Mouse (Mus musculus) megakaryocyte-erythroid progenitor cell, adult 5 weeks (primary cell): Measurements from ENCODE around the gene Olfr955. TPM values are rescaled to one million over a fixed set of nuclear protein-coding genes. Genes with fewer than 3 reads are reported as not detected.

Source experiments
- polyA plus RNA-seq: library from polyadenylated mRNA; stranded (reverse); fragments of >175 nt; gene quantifications from 2 replicates; pipeline ENCODE4 v1.2.3, GENCODE M21; 2012

The Olfr955 gene
- 0.05 TPM in 1 of 2 replicates, not detected in the other for polyA plus RNA-seq

DNA sequence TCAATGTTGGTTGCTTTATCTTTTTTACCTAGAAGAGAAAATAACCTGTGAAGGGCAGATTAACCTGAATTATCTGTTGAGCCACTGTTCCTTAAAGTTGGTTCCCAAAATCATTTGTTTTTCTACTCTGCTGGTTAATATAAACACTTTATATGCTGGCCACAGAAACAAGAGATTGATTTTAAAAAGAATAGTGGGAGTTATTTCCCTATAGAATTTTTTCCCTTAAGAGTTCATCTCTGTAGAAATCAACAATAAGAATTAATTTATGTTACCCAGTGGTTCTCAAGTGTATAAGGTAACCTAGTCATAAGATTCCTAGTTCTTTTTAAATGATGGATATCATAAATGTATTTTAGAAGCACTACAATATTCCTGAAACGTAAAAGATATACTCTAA is at the start of gene Olfr955:
Olfr955 (minus strand) TSS at position 101 of the 400 bp plus-strand sequence.

GRCm38 (mm10) chr9:39515531-39515930 is 43.8 kb upstream of the Olfr955 start, which contains the start of gene Olfr957:
Olfr957 (minus strand) TSS chr9:39515809.

GRCm38 (mm10) chr9:39493895-39494294 is 22.2 kb upstream of the Olfr955 start, which contains the start of gene Olfr44:
Olfr44 (minus strand) TSS chr9:39493995.

DNA sequence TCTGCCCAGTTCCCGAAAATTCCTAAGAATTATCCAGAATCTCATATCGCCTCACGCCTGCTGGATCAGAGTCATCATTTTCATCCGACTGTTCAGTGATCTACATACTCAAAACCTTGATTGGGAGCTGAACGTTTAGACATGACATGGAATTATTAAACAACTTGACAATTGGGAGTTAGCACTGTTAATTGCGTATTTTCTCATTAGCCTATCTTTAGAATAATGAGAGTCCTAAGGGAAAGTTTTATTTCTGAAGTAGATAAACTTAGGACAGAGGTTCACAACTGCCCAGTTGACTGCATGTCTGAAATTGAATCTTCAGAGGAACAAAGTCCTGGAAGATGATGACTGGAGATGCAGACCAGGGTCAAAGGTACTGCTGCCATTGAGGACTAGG is 15.3 kb downstream of the Olfr955 start, which contains the start of gene Olfr954:
Olfr954 (plus strand) TSS at position 301 of the 400 bp plus-strand sequence.

DNA sequence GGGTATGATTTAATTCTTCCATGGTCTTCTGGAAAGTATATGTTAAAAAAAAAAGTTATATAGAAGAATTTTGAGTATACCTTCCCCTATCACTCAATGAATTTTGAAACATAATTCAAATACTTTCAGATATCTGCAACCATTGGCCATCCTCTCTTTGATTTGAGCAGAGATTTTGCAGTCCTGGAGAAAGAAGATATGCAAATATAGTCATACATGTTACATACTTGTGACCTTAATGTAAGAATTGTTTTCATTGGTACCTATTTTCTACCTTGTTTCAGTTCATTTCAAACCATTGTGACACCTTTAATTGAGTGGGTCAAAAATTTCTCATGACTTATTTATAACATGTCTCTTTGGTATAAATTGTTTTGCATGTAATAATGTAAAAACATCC is 44.7 kb downstream of the Olfr955 start, which contains the start of gene Olfr952:
Olfr952 (minus strand) TSS at position 101 of the 400 bp plus-strand sequence.

Other genes with a start within 250 kb of the Olfr955 start
- gene Olfr1537, start 221.9 kb downstream of the Olfr955 start, polyA plus RNA-seq = not detected in 2 replicates
- not detected in 2 replicates for gene Olfr945, start 195.1 kb downstream of the Olfr955 start, polyA plus RNA-seq
- gene Olfr948, start 145.9 kb downstream of the Olfr955 start, polyA plus RNA-seq = not detected in 2 replicates
- not detected in 2 replicates for gene Olfr951, start 84.5 kb downstream of the Olfr955 start, polyA plus RNA-seq
- gene Olfr952, start 44.8 kb downstream of the Olfr955 start, polyA plus RNA-seq = not detected in 2 replicates
- not detected in 2 replicates for gene Olfr954, start 15.2 kb downstream of the Olfr955 start, polyA plus RNA-seq
- not detected in 2 replicates for gene Olfr44, start 22.1 kb upstream of the Olfr955 start, polyA plus RNA-seq
- not detected in 2 replicates for gene Olfr957, start 43.9 kb upstream of the Olfr955 start, polyA plus RNA-seq
- not detected in 2 replicates for gene Olfr958, start 82.1 kb upstream of the Olfr955 start, polyA plus RNA-seq
- gene Olfr959, start 103.6 kb upstream of the Olfr955 start, polyA plus RNA-seq = not detected in 2 replicates
- not detected in 2 replicates for gene AW551984, start 132.5 kb upstream of the Olfr955 start, polyA plus RNA-seq
- not detected in 2 replicates for gene Olfr148, start 138.7 kb upstream of the Olfr955 start, polyA plus RNA-seq
- not detected in 2 replicates for gene Olfr960, start 149.4 kb upstream of the Olfr955 start, polyA plus RNA-seq
- not detected in 2 replicates for gene Olfr961, start 173.1 kb upstream of the Olfr955 start, polyA plus RNA-seq
- gene Olfr963, start 195.3 kb upstream of the Olfr955 start, polyA plus RNA-seq = not detected in 2 replicates
- gene Olfr149, start 235.2 kb upstream of the Olfr955 start, polyA plus RNA-seq = not detected in 2 replicates
- 0.10 TPM in 1 of 2 replicates, not detected in the other for gene Olfr965, start 239.4 kb upstream of the Olfr955 start, polyA plus RNA-seq